Mouse (Mus musculus) stomach, embryonic 14.5 days (tissue): ENCODE data around the gene Fos. TPM values are rescaled to one million over a fixed set of nuclear protein-coding genes. Genes with fewer than 3 reads are reported as not detected.

Source experiments
- ATAC-seq: fragments of 200-750 bp; cut with Nextera tagmentation; 2 replicates; pipeline ENCODE4 v1.8.0; 2017; ENCODE audit warnings: low read depth, moderate TSS enrichment; ENCODE audit not compliant: insufficient number of reproducible peaks, insufficient read depth, low FRiP score
- H3K27ac ChIP-seq: fragments of 300-500 bp; sonication (generic); 2 replicates; pipeline ENCODE4 v1.5.1; 2014; ENCODE audit warnings: mild to moderate bottlenecking, low read length, moderate library complexity, mixed read lengths
- H3K27me3 ChIP-seq: fragments of 300-500 bp; sonication (generic); 2 replicates; pipeline ENCODE4 v1.6.1; 2014; ENCODE audit warnings: low read length, control low read depth, mixed read lengths; ENCODE audit not compliant: control insufficient read depth, insufficient read depth
- H3K36me3 ChIP-seq: fragments of 300-500 bp; sonication (generic); 2 replicates; pipeline ENCODE4 v1.6.1; 2014; ENCODE audit warnings: mild to moderate bottlenecking, control low read depth, low read length, moderate library complexity, mixed read lengths; ENCODE audit not compliant: control insufficient read depth, insufficient read depth
- H3K4me1 ChIP-seq: fragments of 300-500 bp; sonication (generic); 2 replicates; pipeline ENCODE4 v1.6.1; 2014; ENCODE audit warnings: low read length, control low read depth, mixed read lengths; ENCODE audit not compliant: control insufficient read depth, insufficient read depth
- H3K4me2 ChIP-seq: fragments of 300-500 bp; sonication (generic); replicated peaks from 2 replicates; pipeline ENCODE4 v1.6.1; 2014; ENCODE audit warnings: low read depth, low read length, control low read depth
- H3K4me3 ChIP-seq: fragments of 300-500 bp; sonication (generic); 2 replicates; pipeline ENCODE4 v1.5.1; 2014; ENCODE audit warnings: low read depth, low read length, control low read depth
- H3K9ac ChIP-seq: fragments of 300-500 bp; sonication (generic); replicated peaks from 2 replicates; pipeline ENCODE4 v1.6.1; 2014; ENCODE audit warnings: low read depth, mild to moderate bottlenecking, control low read depth, low read length, moderate library complexity, mixed read lengths
- H3K9me3 ChIP-seq: fragments of 300-500 bp; sonication (generic); 2 replicates; pipeline ENCODE4 v1.6.1; 2016; ENCODE audit warnings: low read depth, low read length, control low read depth; ENCODE audit not compliant: control insufficient read depth
- WGBS: fragments of 180-500 bp; shearing (Covaris S2); extraction: QIAGEN DNeasy Blood & Tissue Kit; methylation state at CpG from one replicate; pipeline ENCODE4 v1.1.7; 2014; 5-methylcytosine and 5-hydroxymethylcytosine counted together
- polyA plus RNA-seq: library from polyadenylated mRNA; unstranded; fragments of >200 nt; fragmentation: Nextera tagmentation; extraction: Ambion mirVana; gene quantifications from 2 replicates; pipeline ENCODE4 v1.2.1, GENCODE M21; 2014

Fos gene
- polyA plus RNA-seq, 1 experiment from 2014 or later, result 8.6 TPM

DNA sequence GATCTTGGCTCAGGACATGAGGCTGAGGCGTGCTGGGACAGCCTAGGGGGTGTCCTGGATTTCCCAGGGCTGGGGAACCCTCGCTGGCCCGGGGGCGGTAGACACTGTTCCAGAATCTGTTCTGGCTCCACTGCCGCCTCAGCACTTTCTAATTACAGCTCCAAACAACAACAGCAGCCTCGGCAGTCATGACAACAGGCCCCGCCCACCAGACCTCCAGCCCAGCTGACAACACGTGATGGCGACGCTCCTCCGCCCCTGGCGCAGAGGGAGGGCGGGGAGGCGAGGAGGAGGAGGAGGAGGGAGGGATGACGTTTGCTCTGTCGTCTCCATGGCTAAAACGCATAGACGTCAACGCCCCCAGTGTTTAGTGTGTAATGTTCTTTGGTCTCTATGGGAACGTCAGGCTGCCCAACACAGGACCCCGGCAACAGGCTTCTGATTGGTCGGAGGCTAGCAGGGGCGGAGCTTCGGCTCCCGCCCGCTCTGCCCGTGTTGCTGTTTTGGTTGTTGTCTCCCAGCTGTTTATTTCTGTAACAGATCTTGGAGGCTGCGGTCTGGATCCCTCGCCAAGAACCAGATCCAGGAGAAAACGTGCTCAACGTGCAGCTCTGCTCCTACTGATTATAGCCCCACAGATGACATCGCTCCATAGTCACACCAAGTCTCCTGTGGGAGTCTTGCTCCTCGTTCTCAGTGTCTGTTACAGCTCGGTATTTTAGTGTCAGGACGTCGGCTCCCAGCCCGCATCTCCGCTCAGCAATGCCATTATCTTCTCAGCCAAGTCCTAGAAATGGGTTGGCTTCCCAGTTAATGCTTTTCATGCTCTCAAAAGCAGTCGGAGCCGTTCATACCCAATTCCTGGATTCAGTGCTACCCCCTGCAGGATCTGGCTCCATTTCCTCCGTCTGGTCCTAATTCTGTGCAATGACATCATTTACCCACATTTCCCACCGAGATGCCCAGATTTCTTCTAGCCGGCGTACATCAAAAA, 18.3 kb upstream of the Fos start:
- ATAC-seq, result peak; percentile 96
- peaks cover 23% of the 10 kb centered on the region for H3K4me1 ChIP-seq

DNA sequence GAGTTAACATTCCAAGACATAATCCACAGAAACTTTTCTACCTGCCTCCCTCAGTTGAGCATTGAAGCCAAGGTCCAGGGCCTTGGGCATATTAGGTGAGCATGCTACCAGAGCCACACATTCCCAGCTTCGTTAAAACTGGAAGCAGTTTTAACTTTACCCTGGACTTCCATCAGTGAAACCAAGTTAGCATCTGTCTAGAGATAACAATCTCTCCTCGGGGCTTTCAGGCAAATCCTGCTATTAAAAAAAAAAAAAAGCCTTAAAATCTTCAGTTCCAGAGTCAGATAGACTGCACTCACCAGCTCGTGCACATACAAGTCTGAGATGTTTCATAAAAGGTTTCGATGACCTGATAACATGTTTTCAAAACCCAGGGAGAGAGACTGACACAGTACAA, 17.4 kb upstream of the Fos start:
- Histone ChIP-seq H3K9me3 (no peaks in the 10 kb centered on the region), H3K4me2 (peak overlapping the region; percentile 71; the same call in 1 of the 2 replicates), H3K27me3 (no peaks in the 10 kb centered on the region), H3K36me3 (no peaks in the 10 kb centered on the region), H3K27ac (peak overlapping the region; percentile 94), H3K9ac (no peak overlapping the region), H3K4me3 (no peak overlapping the region), H3K4me1 (peaks cover 23% of the 10 kb centered on the region)
- ATAC-seq, result no peak
- 54% methylated on average over 4 of the region's 4 CpGs for WGBS

More for the DNA sequence above, 18.3 kb upstream of the Fos start:
- Histone ChIP-seq H3K4me2 (peak overlapping the region; percentile 71), H3K27me3 (no peaks in the 10 kb centered on the region), H3K36me3 (no peaks in the 10 kb centered on the region), H3K9me3 (no peaks in the 10 kb centered on the region), H3K9ac (peak overlapping the region; percentile 50; the same call in 1 of the 2 replicates), H3K4me3 (peak overlapping the region; percentile 40), H3K27ac (peak overlapping the region; percentile 94)
- 2% methylated on average over 44 of the region's 44 CpGs for WGBS

DNA sequence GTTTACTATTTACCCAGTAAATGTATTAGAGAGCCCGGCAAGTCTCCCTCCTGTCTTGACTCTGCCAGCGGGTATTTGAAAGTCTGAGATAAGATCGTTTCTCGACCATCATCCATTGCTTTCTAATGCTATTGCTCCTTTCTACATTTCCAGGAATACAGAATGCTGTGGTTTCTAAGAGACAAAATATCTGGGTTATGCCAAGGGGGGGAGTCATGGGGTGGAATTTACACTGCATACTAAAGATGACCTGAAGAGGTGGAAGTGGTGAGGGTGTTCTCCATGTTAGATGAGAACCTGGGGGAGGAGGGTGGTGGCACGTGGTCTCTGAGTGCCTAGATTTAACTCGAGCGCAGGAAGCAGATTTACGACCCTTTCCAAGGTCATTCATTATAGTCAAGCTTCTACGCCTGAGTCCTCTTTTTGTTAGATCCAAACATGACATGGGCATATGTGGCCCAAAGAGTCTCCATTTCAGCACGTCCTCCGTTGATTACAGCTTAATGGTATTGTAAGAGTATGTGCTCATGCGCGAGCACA, 16.7 kb upstream of the Fos start:
- WGBS, result 42% methylated on average over 13 of the region's 13 CpGs
- no peak for ATAC-seq
- H3K27ac ChIP-seq, result no peak overlapping the region

DNA sequence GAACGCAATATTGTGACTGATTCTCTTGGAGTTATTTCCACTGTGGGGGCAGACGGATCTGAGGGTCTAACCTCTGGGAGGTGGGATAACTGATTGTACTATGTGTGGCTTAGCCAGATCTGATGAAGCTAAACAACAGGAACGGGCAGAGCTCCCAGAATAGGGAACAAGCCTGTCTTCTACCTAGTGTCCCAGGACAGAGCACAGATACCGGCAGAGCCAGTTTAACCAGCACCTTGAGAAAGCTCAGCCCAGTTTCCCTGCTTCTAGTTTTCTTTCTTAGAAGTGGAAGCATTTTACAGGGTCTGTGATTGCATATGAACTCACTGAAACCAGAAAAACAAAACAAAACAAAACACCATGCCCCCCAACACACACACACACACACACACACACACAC, 13.9 kb upstream of the Fos start:
- H3K9ac ChIP-seq, result no peak overlapping the region
- 58% methylated on average over 4 of the region's 4 CpGs for WGBS
- ATAC-seq, result no peak

More for the DNA sequence above, 16.7 kb upstream of the Fos start:
- Histone ChIP-seq H3K36me3 (no peaks in the 10 kb centered on the region), H3K9ac (no peak overlapping the region), H3K4me1 (peaks cover 23% of the 10 kb centered on the region), H3K4me2 (no peak overlapping the region), H3K27me3 (no peaks in the 10 kb centered on the region), H3K4me3 (no peak overlapping the region), H3K9me3 (no peaks in the 10 kb centered on the region)

DNA sequence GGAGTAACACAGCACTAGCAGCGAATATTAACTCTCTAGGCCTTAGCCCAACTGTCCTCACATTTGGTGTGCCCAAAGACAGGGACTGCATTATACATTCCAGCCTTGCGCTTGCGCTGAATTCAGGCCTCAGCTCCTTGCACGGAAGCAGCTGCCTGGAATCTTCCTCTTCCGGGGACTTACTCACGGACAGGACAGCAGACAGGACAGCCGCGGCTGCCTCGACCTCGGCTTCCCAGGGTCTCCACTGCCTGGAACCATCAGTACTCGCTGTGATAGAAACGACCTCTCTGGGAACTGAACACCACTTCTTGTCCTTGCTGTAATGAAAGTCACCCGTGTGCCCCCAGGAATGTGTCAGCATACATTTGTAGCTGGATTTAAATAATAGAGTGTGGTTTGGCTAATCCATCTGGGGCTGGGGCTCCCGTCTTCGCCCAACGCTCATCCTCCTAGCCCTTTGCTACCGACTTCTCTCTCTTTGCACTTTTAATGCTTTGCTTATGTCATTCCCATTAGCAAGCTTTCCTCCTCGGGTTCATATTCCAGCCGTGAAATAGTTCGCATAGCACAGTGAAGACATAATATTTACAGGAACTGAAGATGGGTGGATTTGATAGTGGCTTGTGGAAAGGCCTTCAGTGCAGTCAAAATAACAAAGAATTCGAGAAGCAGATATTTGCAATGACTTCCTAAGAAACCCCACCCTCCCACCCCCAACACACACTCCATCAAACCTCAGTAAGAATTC, 11.6 kb upstream of the Fos start:
- 28% methylated on average over 21 of the region's 21 CpGs for WGBS
- H3K27ac ChIP-seq, result peak overlapping the region; percentile 69
- 0 out of 2 replicates have a peak overlapping the region, but pooled peaks have one; percentile 1 for H3K9ac ChIP-seq

More for the DNA sequence above, 13.9 kb upstream of the Fos start:
- Histone ChIP-seq H3K4me2 (no peak overlapping the region), H3K27ac (peak overlapping the region; percentile 49; the same call in 1 of the 2 replicates), H3K27me3 (no peaks in the 10 kb centered on the region), H3K36me3 (no peaks in the 10 kb centered on the region), H3K9me3 (no peaks in the 10 kb centered on the region), H3K4me3 (no peak overlapping the region), H3K4me1 (peaks cover 28% of the 10 kb centered on the region)

DNA sequence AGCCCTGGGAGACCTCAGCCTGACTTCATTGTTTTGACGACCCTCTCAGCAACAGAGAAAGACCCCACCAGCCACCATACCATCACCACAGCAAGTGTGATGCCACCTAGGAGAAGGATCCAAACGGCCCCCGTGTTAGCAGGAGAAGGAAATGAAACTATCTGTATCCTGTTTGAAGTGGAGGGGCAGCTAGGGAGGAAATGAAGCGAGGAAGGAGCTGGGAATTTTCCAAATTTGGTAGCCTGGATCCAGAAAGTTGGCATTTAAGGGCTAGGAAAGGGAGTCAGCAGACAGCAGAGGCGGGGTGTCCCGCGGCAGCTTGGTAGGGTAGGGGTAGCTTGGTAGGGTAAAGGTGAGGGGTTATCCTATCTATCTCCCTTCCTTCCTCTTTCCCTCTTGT, 10.9 kb upstream of the Fos start:
- Histone ChIP-seq H3K4me2 (no peak overlapping the region), H3K27ac (peak overlapping the region; percentile 69; the same call in 1 of the 2 replicates), H3K36me3 (no peaks in the 10 kb centered on the region), H3K4me1 (peaks cover 13% of the 10 kb centered on the region), H3K27me3 (no peaks in the 10 kb centered on the region), H3K4me3 (no peak overlapping the region), H3K9ac (no peak overlapping the region), H3K9me3 (no peaks in the 10 kb centered on the region)
- WGBS, result 52% methylated on average over 7 of the region's 7 CpGs
- no peak for ATAC-seq

More for the DNA sequence above, 11.6 kb upstream of the Fos start:
- Histone ChIP-seq H3K4me2 (no peak overlapping the region; the same call in 1 of the 2 replicates), H3K27me3 (no peaks in the 10 kb centered on the region), H3K4me1 (peaks cover 16% of the 10 kb centered on the region), H3K9me3 (no peaks in the 10 kb centered on the region), H3K4me3 (no peak overlapping the region), H3K36me3 (no peaks in the 10 kb centered on the region)
- ATAC-seq, result no peak

DNA sequence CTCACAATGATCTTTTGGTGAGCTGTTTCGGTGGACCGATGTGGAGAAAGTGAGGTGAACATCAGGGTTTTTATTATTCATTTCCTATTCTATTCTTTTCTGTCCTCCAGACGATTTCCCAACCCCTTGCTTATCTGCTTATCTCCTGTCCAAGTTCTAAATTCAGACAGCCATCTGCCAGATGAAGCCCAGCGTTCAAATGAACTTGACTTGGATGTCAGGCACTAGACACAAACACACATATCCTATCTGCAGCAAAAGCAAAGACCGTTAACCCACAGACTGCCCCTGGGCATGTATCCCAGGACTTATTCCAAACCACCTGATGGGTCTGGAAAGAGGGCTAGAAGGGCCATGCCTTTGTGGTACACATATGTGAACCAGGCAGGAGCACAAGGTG, 9.3 kb upstream of the Fos start:
- Histone ChIP-seq H3K9me3 (no peaks in the 10 kb centered on the region), H3K4me3 (no peak overlapping the region), H3K4me1 (peaks cover 13% of the 10 kb centered on the region), H3K36me3 (no peaks in the 10 kb centered on the region), H3K9ac (no peak overlapping the region), H3K27me3 (no peaks in the 10 kb centered on the region), H3K27ac (no peak overlapping the region), H3K4me2 (no peak overlapping the region)
- WGBS, result 77% methylated on average over 5 of the region's 5 CpGs
- no peak for ATAC-seq

DNA sequence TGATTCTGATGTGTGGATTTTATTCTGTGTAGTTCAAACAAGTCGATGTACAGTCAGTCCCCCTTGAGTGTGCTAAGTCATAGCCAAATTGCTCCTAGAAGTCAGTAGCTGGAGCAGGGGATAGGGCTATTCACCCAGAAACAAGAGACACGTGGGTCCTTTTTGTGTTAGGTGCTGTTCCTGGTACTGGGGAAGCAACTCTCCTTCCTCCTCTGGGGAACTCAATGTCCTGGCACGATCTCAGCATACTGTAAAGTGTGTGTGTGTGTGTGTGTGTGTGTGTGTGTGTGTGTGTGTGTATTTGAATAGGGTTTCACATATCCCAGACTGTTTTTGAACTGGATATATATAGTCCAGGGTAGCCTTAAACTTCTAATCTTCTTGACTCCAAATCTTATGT, 8.8 kb upstream of the Fos start:
- Histone ChIP-seq H3K36me3 (no peaks in the 10 kb centered on the region), H3K27me3 (no peaks in the 10 kb centered on the region), H3K4me3 (no peak overlapping the region), H3K4me2 (no peak overlapping the region), H3K9me3 (no peaks in the 10 kb centered on the region), H3K9ac (no peak overlapping the region), H3K4me1 (peaks cover 13% of the 10 kb centered on the region), H3K27ac (no peak overlapping the region)
- no peak for ATAC-seq
- 61% methylated on average over 3 of the region's 3 CpGs for WGBS
